Mouse (Mus musculus) erythroid progenitor cell, adult 5-6 weeks (primary cell): ENCODE data around the gene Slc1a7. TPM values are rescaled to one million over a fixed set of nuclear protein-coding genes. Genes with fewer than 3 reads are reported as not detected.

Source experiments
- ATAC-seq: replicated peaks from 2 replicates; pipeline ENCODE4 v1.8.0; 2016; ENCODE audit warnings: moderate number of reproducible peaks, mild to moderate bottlenecking, moderate TSS enrichment, inconsistent platforms; ENCODE audit not compliant: poor library complexity, low FRiP score, severe bottlenecking
- total RNA-seq, 2 experiments: library from RNA; stranded (forward) in 1 of 2; stranded (reverse) in 1 of 2; fragments of 150-400 nt in 1 of 2; fragments of 186-747, 209-891 nt in 1 of 2; gene quantifications; 2 replicates each; pipeline versions ENCODE4 v1.2.3 to v1.2.4; 2015 to 2017; ENCODE audit warnings: low replicate concordance in 2 of 2

The Slc1a7 gene
- total RNA-seq, 2 experiments from 2014 or later: not detected

DNA sequence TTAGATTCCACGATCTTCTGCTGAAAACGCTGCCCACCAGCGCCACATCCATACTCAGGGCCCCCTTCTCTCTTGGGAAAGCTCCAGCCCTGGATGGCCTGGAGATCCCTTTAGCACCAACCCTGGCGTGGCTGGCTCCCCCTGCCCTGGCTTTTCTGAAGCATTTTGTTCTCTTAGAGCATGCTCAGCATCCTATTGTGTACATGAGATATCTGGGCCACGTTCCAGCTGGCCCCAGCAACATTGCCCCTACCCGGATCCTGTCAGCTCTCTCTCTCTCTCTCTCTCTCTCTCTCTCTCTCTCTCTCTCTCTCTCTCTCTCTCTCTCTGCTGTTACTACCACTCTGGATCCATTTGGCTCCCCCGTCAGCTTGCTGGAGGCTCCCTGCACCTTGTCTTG lies 37.2 kb downstream of the Slc1a7 start:
- ATAC-seq: no peak

DNA sequence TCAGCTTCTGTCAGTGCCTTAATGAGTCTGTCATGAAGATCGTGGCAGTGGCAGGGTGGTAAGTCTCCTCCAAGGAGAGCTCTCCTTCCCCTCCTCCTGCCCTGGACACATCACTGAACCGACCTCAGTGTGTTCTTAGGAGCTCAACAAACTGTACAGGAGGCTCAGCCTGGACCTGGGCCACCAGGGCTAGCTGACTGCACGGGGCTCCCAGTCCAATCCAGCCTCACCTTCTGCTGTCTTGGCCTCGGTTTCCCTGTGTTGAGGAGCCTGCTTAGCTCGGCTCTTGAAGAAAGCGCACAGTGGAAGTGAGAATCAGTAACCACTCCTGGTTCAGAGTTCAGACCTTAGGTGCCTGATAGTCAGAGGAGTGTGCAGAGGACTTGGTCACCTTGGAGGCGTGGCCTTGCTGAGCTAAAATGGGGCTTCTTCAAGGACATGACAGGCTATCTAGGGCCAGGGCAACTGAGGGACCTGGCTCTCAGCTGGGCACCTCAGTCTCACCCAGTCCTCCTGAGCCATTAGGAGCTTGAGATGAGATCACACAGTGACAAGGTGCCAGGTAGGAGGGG lies 39.5 kb downstream of the Slc1a7 start:
- no peak for ATAC-seq

DNA sequence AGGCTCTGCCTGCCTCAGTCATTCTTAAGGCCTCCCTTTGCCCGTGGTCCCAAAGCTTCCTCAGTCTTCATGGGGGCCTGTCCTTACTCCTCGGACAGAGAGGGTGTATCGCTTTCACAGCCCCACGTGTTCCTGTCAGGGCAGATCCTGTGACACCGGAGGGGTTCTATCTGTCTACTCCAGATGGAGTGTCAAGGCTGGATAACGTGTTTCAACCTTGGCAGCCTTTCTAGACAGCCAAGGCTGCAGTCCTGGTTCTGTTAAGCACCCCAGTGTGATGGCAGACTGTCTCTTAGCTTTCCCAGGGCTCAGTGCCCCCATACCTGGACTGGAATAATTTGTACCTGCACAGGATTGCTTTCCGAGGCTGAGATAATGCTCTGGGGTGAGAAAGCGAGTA lies 40.4 kb downstream of the Slc1a7 start:
- no peak for ATAC-seq

DNA sequence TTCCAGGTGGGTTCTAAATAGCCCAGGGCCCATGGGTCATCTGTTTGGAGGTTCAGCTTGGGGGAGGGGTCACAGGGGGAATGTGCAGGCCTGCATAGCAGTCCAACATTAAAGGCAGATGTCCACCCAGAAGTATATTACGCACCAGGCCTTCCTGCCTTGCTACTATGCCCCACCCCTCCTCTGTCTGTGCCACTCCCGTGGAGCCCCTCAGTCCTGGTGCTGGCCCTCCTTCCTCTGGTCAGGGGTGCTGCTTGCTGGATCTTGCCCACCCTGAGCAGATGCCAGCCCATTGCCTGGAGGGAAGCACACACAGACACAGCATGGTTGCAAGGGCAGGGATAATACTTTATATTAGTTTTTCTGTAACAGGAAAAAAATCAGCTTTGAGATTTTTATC lies 46.3 kb downstream of the Slc1a7 start:
- ATAC-seq: no peak

DNA sequence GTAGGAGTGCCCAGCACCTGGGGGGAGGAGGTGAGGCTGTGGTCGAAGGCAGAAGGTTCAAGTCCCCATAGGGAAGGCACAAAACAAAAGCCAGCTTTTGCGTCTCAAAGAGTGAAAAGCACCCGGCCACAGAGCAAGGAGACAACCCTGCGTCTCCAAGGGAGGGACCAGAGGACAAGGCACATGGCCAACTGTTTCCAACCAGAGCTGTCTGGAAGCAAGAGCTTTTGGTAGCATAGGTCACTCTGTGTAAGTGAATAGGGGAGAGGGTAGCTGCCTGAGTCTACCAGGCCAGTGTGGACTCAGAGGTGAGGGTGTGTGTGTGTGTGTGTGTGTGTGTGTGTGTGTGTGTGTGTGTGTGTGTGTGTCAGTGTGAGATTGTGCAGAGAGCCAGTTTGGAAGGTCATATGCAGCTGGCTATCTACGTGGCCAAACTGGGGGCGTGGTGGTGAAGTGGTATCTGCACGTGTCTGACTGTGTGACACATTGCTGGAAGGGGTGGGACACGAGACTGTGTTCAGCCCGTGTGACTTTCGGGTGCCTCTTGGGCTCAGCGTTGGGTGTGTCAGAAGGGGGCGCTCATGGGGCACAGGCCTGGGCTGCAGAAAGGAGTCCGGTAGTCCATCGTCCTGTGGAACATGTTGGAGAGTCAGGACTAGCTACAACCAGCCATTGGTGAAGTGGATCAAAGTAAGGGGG lies 47.1 kb downstream of the Slc1a7 start:
- no peak for ATAC-seq

DNA sequence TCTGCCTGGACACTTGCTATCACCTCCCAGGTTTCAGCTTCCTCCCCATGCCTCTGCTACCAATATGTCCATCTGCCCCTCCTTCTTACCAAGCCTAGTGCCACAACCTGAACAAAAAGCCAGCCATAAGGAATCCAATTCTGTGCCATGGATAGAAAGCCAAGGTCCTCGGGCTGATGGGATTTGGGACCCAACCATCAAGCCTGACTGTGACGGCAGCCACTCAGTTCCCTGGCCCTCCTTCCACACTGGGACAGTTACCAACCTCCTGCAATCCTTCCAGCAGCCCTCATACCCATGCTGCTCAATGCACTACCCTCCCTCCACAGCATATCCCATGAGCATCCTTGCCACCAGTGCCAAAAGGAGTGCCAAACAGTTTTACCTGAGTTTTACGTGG lies 48.2 kb downstream of the Slc1a7 start:
- ATAC-seq: no peak

DNA sequence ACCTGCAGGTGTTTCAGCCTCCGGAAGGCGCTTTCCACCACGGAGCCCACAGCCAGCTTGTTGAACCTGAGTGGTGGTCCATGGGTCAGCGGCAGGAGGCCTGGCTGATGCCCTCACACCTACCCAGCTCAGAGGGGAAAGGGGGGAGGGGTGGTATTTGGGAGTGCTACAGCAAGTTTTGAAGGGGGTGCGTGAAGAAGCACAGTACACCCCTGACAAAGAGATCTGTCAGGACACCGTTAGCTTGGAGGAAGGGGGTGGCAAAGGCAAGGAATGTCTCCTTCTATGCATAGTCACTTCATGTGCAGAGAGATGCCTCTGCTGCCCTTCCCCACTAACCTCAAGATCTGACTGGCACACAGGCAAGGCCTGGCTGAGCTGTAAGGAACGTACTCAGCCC lies 49.7 kb downstream of the Slc1a7 start:
- no peak for ATAC-seq

DNA sequence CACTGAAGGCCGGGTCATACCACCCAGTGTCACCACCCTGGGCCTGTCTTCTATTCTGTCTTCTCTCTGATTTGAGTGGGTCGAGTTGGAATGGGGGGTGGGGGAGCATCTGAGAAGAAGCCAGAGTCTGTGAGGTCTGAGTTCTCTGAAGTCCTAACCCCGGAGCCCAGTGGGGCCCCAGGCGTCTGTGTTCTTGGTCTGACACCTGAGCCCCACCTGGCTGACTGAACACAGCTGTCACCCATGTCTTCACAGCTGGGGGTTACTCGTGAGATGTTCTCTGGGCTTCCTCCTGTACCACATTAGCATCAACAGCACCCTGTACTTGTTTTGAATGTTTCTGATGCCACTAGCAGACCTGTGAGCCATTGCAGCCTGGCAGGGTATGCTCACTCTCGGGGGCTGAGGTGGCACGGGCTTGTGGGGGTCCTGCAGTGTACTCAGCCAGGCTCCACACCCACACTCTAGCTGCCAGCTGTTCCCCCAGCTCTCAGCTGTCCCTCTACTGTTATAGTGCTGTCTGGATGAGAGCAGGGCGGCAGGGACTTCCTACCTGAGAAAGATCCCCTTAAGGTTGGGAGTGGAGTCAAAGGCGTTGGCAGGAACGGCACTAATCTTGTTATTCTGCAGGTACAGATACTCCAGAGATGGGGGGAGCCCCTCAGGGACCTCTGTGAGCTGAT lies 50.2 kb downstream of the Slc1a7 start:
- no peak for ATAC-seq

DNA sequence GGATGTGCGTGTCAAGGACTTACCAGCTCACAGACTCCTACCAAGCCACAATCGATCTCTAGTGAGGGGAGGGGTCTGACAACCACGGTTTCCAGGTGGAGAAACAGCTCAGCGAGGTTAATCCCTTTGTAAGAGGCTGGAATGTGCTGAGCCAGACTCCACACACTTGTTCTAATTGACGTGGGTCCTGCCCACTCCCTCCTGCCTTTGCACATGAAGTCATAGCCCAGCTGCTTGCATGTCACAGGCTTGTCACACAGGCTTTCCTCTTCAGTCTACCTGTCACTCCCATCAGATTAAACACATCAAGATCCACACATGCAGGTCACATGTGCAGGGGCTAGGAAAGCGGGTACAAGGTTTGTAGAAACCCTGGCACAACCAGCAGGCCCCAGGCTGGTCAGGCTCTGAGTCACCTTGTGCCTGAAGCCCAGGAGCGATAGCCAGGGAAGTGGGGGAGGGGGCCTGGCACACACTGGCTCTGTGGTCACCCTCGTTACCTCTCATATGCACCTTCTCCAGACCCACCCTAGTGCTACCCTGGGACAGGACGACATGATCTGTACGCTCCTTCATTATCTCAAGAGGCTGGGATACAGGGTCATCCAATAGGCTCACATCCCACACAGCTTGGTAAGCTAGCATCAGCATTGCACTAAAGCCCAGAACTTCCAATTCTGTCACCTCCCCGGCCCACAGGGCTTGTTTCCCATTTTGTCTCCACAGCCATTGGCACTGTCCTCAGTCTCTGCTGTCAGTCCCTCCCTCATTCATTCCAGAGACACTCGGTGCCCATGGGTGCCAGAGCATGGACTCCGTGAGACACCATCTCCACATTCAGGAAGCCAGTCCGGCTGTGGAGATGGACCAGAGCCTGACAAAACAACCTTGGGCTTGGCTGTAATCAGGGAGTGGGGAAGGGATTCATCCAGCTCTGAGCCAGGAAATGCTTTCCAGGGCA lies 51.1 kb downstream of the Slc1a7 start:
- ATAC-seq: no peak

DNA sequence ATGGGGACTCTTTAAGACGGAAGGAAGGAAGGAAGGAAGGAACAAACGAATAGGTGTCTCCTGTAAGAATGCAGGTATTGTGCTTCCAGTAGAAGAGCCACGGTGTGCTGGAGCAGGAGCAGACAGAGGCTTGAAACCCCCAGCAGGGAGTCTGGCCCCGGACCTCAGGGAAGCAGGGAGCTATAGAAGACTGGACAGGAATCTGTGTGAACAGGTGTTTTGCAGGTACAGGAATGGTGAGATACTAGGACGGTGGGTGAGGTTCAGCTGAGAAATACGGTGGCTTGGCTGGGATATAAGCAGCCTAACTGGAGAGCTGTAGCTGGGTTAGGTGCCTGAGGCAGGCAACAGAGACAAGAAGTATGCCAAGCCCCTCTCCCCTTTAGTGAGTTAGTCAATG lies 52.0 kb downstream of the Slc1a7 start:
- ATAC-seq: no peak

DNA sequence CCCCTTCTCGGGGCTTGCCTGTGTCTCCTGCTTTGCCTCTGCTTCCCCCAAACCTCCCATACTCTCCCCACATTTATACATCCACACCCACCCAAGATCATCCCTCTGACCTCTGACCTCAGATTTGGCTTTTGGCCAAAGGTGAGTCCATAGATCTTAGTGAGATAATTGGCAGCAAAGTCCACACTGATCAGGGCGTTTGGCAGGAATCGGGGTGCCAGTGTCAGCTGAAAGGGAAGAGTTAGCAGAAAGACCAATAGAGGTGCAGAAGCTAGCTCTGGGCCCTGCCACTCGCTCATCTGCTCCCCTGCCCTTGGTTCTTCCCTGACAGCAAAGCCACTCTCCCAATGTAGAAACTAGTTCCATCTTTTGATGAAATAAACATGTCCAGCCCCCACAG lies 55.1 kb downstream of the Slc1a7 start:
- ATAC-seq: no peak

DNA sequence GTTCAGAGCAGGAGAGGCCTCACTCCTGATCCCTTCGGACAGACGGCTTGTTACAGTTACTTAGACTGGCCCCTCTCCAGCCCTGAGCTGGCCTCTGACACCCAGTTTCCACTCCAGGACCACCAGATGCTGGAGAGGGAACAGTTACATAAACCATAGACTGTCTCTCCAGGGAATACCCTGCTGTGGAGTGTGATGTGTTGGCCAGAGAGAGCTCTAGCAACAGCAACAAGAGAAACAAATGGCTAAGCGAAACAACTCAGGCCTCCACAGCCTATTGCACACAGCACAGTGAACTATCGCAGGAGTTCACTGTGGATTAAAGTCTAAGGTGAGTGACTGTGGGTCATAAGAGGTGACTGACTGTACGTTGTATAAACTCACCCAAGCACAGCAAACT lies 56.5 kb downstream of the Slc1a7 start:
- ATAC-seq: no peak

DNA sequence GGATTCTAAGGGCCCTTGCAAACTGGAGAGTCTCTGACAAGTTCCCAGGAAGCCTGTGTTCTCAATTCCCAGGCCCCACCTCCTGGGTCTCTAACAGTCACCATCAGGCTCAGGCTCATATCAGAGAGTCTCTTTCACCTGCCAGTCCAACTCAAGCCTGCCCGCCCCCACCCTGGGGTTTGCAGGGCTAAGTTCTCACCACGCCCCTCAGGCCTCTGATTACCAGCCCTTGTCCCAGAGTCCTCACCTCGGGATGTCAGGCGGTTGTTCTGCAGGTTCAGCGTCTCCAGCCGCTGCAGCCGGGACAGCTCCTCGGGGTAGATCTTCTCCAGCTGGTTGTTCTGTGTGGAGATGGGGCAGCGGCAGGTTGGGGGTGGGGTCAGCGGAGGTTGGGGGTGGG lies 57.1 kb downstream of the Slc1a7 start:
- no peak for ATAC-seq

DNA sequence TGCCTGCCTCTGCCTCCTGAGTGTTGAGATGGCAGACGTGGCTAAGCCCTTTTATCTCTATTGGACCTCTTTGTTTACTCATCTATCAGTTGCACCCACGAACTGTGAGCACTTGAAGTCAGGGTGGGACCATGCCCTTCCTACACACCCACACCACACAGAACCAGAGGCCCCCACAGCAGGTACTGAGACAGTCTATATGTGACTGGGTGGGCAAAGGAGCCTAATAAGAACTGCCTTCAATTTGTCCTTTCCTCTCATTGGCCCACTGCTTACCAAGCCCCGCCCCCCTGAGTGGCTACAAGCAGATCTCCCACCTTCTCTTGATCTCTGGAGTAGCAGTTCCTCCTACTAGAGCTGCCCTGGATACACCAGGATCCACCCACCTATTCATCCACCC lies 58.1 kb downstream of the Slc1a7 start:
- no peak for ATAC-seq

DNA sequence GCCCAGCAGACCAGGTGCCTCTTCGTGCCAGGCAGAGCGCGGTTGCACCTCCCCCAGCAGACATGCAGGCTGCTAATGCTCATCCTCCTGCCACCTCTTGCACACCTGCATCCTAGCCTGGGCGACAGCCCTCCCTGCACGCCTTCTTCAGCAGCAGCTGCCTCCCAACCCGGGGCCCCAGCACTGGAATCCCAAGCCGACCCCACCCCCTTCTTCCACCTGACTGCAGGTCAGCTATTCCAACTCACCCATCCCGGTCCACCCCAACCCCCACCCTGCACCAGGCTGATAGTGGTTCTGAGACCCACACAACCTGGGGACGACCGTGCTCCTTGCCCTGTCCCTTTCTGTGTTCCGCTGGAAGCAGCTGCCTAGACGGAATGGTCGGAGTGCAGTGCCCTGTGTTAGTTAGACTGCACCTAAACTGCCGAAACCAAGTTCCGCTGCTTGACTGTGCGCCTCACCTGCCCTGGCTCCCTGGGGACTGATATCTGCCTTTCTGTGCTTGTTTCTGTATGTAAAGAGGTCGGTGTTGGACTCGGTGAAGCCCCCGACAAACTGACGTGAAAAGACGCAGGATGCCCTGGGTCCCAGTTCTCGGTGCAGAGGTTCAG lies 62.9 kb downstream of the Slc1a7 start:
- ATAC-seq: no peak

DNA sequence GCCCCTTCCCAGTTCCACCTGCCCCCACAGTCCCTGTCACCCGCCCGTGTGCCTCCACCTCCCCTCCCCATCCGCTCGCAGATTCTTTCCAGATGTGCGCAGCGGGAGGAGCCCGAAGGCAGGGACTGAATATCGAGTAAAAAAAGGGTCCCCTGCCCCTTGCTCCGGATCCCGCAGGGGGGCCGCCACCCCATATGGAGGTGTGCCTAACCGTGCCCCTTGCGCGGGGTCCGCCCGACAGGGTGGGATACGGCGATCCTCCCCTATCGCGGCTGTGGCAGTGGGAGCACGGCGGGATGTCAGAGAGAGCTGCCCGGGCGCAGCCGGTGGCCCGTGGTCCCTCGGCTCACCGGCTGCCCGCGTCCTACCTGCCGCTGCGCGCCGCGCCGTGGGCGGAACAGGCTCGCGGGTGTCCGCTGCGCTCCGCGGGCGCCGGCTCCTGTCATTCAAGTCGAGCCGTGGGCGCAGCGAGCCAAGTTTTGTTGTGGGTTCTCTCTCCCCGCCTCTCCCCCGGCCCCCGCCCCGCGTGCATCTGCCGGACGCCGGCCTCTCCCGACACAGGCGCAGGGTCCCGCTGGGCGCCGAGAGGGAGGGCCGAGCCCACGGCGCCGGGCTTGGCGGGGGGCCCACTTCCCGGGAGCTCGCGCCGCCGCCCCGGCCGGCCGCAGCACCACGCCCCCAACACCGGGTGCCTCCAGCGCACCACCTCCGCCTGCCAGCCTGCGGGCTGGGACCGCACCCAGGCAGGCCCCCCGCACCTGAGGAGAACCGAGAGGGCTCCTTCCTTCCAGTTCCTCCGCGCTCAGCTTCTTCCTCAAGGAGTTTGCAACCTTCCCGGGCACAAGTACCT lies 63.6 kb downstream of the Slc1a7 start:
- no peak for ATAC-seq

DNA sequence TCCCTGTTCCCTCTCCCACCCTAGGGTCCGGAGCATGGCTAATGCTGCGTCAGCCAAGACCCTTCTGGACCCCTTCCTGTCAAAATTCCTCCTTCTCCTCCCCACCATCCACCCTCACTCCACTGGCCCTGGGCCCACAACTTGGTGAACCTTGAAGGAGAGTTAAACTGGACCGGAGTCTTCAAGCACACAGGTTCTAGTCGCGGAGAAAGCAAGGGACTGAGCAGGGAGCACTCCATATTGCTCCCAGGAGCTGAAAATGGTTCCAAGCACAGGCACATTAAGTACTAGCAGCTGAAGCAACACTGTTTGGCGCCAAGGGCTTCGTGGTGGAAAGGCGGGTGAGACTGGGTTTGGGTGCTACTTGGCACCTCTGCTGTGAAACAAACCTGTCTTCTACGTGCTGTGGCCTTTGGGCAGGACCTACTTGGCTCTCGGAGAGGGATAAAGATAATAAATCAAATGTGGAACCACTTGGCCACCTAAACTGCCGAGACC lies 64.3 kb downstream of the Slc1a7 start:
- ATAC-seq: no peak

DNA sequence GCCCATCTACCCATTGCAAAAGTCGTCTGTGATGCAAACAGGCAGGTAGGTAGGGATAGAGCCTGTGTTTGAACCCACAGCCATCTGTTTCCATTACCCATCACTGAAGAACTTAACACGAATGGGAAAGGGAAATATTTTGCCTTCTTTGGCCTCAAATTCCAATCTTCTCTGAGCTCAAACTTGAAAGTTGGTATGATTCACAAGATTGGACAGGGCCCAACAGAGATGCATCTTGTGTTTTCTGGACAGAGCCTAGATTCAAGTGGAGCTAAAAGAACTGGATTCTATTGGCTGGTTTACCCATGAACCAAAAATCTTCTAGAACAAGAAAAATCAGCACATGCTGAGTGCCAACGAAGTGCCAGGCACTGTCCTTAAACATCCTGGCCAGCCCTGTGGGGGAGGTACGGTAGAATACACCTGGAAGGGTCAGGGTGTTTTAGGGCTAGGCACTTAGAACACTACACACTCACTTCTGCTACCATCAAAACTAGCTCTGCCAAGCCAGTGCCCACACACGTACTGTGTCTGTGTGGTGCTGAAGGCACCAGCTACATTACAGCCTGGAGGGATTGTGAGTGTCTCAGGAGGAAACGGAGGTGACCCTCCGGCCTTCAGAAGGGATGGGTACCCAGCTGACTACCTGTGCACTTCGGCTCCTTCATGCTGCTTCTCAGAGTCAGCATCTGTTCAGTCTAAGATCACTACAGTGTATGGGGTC lies 65.1 kb downstream of the Slc1a7 start:
- no peak for ATAC-seq
